Mouse (Mus musculus) liver, embryonic 14.5 days (tissue): ENCODE measurements around the gene Pi4k2b. TPM values are rescaled to one million over a fixed set of nuclear protein-coding genes. Genes with fewer than 3 reads are reported as not detected.
"Not testable (repeated sequence)": the region's sequence is repeated elsewhere in the genome, so short reads cannot be mapped to it uniquely, and the experiment has no call there.

ENCODE experiments used
- ATAC-seq: fragments of 200-750 bp; cut with Nextera tagmentation; 2 replicates; pipeline ENCODE4 v1.8.0; 2017; ENCODE audit warnings: moderate number of reproducible peaks, mild to moderate bottlenecking, moderate library complexity; ENCODE audit not compliant: insufficient read depth
- DNase-seq, 3 experiments: peaks; one replicate each; pipeline ENCODE4 v3.0.0-alpha.2; 2012 to 2013; ENCODE audit warnings: low read depth in 3 of 3, low spot score in 3 of 3
- H3K27ac ChIP-seq: fragments of 300-500 bp; sonication (generic); 2 replicates; pipeline ENCODE4 v1.5.1; 2014; ENCODE audit warnings: moderate library complexity, mild to moderate bottlenecking, control low read depth, inconsistent platforms
- H3K27me3 ChIP-seq: fragments of 300-500 bp; sonication (generic); 2 replicates; pipeline ENCODE4 v1.6.1; 2014; ENCODE audit warnings: mild to moderate bottlenecking, low read length, moderate library complexity; ENCODE audit not compliant: control insufficient read depth, insufficient read depth
- H3K36me3 ChIP-seq: fragments of 300-500 bp; sonication (generic); replicated peaks from 2 replicates; pipeline ENCODE4 v1.6.1; 2014; ENCODE audit warnings: low read depth; ENCODE audit not compliant: control insufficient read depth, insufficient read depth
- H3K4me1 ChIP-seq, 2 experiments: fragments of 200-500 bp in 1 of 2; fragments of 300-500 bp in 1 of 2; sonication (generic) in 1 of 2; replicated peaks; 2 replicates each; pipeline ENCODE4 v1.6.1; 2012 to 2014; ENCODE audit warnings: antibody characterized with exemption in 1 of 2, inconsistent platforms in 1 of 2, low read length in 1 of 2; ENCODE audit not compliant: control insufficient read depth in 2 of 2, insufficient read depth in 2 of 2
- H3K4me2 ChIP-seq: fragments of 300-500 bp; sonication (generic); 2 replicates; pipeline ENCODE4 v1.6.1; 2014; ENCODE audit warnings: low read depth, mild to moderate bottlenecking, control low read depth, moderate library complexity
- H3K4me3 ChIP-seq, 2 experiments: fragments of 200-500 bp in 1 of 2; fragments of 300-500 bp in 1 of 2; sonication (generic) in 1 of 2; 2 replicates each; pipeline ENCODE4 v1.5.1; 2012 to 2014; ENCODE audit warnings: low read depth in 2 of 2, low read length in 2 of 2, mild to moderate bottlenecking in 2 of 2, control low read depth in 1 of 2, inconsistent platforms in 1 of 2, moderate library complexity in 1 of 2; ENCODE audit not compliant: insufficient read depth in 1 of 2
- H3K9ac ChIP-seq: fragments of 300-500 bp; sonication (generic); replicated peaks from 2 replicates; pipeline ENCODE4 v1.6.1; 2014; ENCODE audit warnings: mild to moderate bottlenecking, control low read depth, moderate library complexity
- H3K9me3 ChIP-seq: fragments of 300-500 bp; sonication (generic); 2 replicates; pipeline ENCODE4 v1.6.1; 2016; ENCODE audit warnings: low read length, mixed read lengths; ENCODE audit not compliant: control insufficient read depth
- CTCF ChIP-seq: IDR thresholded peaks from 2 replicates; pipeline ENCODE4 v1.5.1; 2016; ENCODE audit warnings: antibody characterized with exemption, low read depth, control low read depth
- EP300 ChIP-seq: IDR thresholded peaks from 2 replicates; pipeline ENCODE4 v1.6.1; 2016; ENCODE audit warnings: antibody characterized with exemption, low read depth
- WGBS: fragments of 180-500 bp; shearing (Covaris S2); extraction: QIAGEN DNeasy Blood & Tissue Kit; methylation state at CpG from one replicate; pipeline ENCODE4 v1.1.7; 2014; ENCODE audit not compliant: insufficient replicate concordance; 5-methylcytosine and 5-hydroxymethylcytosine counted together
- polyA plus RNA-seq, 2 experiments: library from polyadenylated mRNA; depleted of rRNA in 1 of 2; stranded (reverse) in 1 of 2; unstranded in 1 of 2; fragments of >200 nt; fragmentation: Nextera tagmentation in 1 of 2; extraction: Ambion mirVana in 1 of 2; gene quantifications; 2 replicates each; pipeline versions ENCODE4 v1.2.1 to v1.2.3; 2012 to 2014

The Pi4k2b gene
- 8.7 and 10.7 TPM in 2 replicates for polyA plus RNA-seq (2012; rRNA removed)
- polyA plus RNA-seq (2014; fragmentation: Nextera tagmentation; extraction: Ambion mirVana) = 21.7 and 23.6 TPM in 2 replicates

DNA sequence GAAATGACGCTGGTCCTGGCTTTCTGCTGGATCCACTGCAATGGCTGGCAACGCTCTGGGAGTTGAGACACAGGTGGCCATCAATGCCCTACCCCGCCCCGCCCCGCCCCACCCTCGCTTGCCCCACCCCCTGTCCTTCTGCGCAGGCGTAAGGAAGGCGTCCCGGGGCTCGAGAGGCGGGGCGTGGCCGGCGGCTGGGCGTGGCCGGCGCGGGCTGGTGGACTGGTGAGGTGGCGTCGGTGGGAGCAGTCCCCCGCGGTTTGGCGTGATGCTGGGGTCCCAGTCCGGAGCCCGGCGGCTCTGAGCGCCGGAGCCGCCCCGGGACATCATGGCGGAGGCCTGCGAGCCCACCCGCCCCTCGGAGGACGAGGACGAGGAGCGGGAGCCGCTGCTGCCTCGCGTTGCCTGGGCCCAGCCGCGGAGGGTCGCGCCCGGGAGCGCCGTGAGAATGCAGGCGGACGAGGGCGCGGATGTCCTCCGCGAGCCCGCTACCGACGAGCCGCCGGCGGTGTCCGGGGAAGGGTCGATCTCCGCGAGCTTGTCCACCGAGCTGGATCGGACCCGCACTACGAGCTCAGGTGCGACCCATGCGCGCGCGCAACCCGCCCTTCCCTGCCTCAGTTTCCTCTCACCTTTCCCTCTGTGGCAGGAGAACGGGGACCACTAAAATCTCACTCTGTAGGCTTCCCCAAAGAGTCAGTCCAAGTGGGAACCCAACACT, at the start of gene Pi4k2b:
Gene Pi4k2b, plus strand, starts transcription at position 184 of the 721 bp plus-strand sequence.
- Histone ChIP-seq H3K9me3 (no peaks in the 10 kb centered on the region), H3K9ac (peak within 1 kb of the TSS; percentile 78), H3K4me3 (peak within 1 kb of the TSS; percentile 77 to 88), H3K4me2 (peak within 1 kb of the TSS; percentile 79), H3K36me3 (no peaks in the 10 kb centered on the region), H3K4me1 (peaks cover 7 to 9% of the 10 kb centered on the region in 2 experiments), H3K27ac (peak within 1 kb of the TSS; percentile 70), H3K27me3 (no peaks in the 10 kb centered on the region)
- WGBS = under 1% methylated on average over 75 of the region's 75 CpGs
- TF ChIP-seq CTCF (no peak), EP300 (no peak)
- ATAC-seq (peak; percentile 94), DNase-seq (peak; percentile 71 to 77 (median 71))

GRCm38 (mm10) chr5:52697291-52697690, 44.1 kb upstream of the Pi4k2b start:
- Histone ChIP-seq H3K9me3 (no peaks in the 10 kb centered on the region), H3K4me1 (no peaks in the 10 kb centered on the region), H3K36me3 (no peaks in the 10 kb centered on the region), H3K9ac (no peak overlapping the region), H3K4me3 (no peak overlapping the region), H3K27ac (no peak overlapping the region), H3K4me2 (no peak overlapping the region), H3K27me3 (no peaks in the 10 kb centered on the region)
- DNase-seq (no peak), ATAC-seq (no peak)
- 65% methylated on average over 1 of the region's 1 CpGs for WGBS
- TF ChIP-seq EP300 (no peak), CTCF (no peak)

DNA sequence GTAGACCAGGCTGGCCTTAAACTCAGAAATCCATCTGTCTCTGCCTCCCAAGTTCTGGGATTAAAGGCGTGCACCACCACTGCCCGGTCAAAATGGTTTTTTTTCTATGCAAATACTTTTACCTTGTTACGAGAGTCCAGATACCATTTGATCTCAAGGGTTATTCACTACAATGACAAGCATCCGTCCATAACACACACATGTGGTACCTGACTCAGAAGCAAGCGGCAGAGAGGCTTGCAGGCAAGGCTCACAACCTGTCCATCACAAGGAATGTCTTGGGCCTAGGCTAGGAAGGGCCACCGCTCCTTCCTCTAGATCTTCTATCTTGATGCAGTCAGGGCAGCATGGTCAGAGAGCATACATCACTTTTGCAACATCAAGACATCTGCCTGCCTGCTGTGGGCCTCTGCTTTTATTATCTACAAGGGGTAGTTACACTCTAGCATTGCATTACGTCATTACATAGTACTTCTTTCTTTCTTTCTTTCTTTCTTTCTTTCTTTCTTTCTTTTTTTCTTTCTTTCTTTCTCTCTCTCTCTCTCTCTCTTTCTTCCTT, 43.4 kb upstream of the Pi4k2b start:
- not testable (repeated sequence) for ATAC-seq, DNase-seq, H3K9me3 ChIP-seq, H3K4me3 ChIP-seq, H3K27me3 ChIP-seq, H3K4me2 ChIP-seq, H3K4me1 ChIP-seq, H3K36me3 ChIP-seq, H3K9ac ChIP-seq, H3K27ac ChIP-seq
- 72% methylated on average over 7 of the region's 7 CpGs for WGBS

DNA sequence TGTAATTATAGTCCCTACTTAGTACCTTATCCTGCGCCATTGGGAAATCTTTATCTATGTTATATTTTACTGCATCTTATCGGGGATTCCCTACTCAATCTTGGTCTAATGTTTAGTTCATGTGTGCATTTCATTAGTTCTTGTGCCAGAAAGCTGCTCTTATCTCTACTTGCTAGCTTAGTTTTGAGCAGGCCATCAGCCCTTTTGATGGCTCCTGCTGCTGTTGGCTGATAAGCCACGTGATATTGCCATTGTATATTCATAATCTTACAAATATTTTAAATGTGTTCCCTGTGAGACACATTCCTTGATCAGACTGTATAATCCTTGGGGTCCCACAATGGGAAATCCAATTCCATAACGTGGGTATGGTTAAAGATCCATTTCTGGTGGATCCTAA, 36.8 kb upstream of the Pi4k2b start:
- Histone ChIP-seq H3K27ac (no peak overlapping the region), H3K4me1 (peaks cover 3 to 10% of the 10 kb centered on the region in 2 experiments), H3K36me3 (no peaks in the 10 kb centered on the region), H3K27me3 (no peaks in the 10 kb centered on the region), H3K4me2 (no peak overlapping the region), H3K4me3 (no peak overlapping the region), H3K9ac (no peak overlapping the region), H3K9me3 (no peaks in the 10 kb centered on the region)
- WGBS = 35% methylated on average over 4 of the region's 4 CpGs
- ATAC-seq = peak; percentile 31; the same call in 1 of the 2 replicates
- DNase-seq = peak; percentile 14 to 20 (median 16)
- TF ChIP-seq CTCF = no peak
- peak; percentile 74 for TF ChIP-seq EP300

- Histone ChIP-seq H3K9me3 (no peaks in the 10 kb centered on the region), H3K4me1 (peaks cover 12 to 20% of the 10 kb centered on the region in 2 experiments), H3K27ac (peak overlapping the region; percentile 11; the same call in 1 of the 2 replicates), H3K36me3 (no peaks in the 10 kb centered on the region), H3K27me3 (no peaks in the 10 kb centered on the region; the same call in 1 of the 2 replicates), H3K4me3 (peak overlapping the region; percentile 33 to 54), H3K4me2 (peak overlapping the region; percentile 46), H3K9ac (0 out of 2 replicates have a peak overlapping the region, but pooled peaks have one; percentile 48)
- ATAC-seq (peak; percentile 100), DNase-seq (peak; percentile 78 to 84 (median 78))
- TF ChIP-seq CTCF = no peak
- TF ChIP-seq EP300 = peak; percentile 97
Measured at GRCm38 (mm10) chr5:52712704-52713103, 28.7 kb upstream of the Pi4k2b start.
